Mouse (Mus musculus) kidney, adult 8-10 months (tissue): ENCODE results near the gene Gm11037.

Experiments used
- DNase-seq, 2 experiments: peaks; one replicate each; pipeline ENCODE4 v3.0.0; 2022

The Gm11037 gene

GRCm38 (mm10) chr2:131152166-131152730 is 19.0 kb downstream of the Gm11037 start:
- DNase-seq = no peak

DNA sequence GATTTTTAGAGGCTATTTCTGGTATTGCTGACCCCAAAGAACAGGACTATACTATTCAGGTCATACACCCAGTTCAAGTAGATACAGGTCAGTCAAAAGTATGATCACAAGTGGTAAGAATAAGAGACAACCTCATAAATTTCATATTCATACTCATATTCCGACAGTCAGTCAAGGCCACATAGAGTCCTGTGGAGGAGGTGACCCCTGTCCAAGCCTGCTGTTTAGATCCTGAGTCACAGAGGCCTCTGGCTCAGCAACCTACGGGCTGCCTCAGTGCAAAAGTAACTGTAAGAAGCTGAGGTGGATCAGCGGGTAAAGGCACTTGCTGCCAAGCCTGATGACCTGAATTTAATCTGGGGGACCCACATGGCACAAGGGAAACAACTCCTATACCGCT is 20.7 kb downstream of the Gm11037 start:
- no peak for DNase-seq

DNA sequence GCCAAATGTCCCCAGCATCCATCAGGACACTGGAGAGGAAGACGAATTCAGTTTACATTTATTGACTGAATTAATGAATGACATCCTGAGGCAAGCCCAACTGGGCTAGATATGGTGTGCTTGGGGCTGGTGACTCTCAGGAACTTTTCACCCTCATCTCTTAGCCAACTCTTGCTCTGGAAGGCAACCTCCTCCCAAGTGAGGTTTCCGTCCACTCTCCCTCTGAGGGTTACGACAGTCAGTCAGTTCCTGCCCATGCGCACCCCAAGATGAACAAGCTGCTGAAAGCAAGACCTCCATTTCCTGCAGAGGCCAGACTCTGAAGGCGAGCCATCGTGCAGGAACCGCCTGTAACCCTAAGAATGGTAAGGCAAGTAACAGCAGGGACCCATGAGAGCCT is 23.7 kb downstream of the Gm11037 start:
- DNase-seq = no peak

DNA sequence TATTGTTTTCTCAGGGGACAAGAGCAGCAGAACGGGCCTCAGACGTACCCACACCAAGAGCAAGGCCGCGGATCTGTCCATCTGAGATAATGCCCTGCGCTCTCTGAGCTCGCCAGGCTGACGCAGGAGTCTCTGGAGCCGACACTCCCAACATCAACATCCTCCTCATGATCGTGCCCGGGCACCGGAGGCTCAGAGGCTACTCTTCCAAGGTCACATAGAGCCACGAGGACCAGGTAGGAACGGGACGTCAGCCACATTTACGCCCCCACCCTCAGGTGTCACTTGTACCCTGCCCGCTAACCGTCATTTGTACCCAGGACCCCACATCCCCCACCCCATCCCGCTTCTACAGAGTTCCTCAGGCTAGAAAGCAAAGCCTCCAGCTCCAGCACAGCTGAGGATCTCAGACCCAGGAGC is 26.2 kb downstream of the Gm11037 start:
- no peak for DNase-seq

- peak; percentile 97 for DNase-seq
Observed at GRCm38 (mm10) chr2:131159938-131160581, 26.8 kb downstream of the Gm11037 start, which contains the start of gene 1700037H04Rik. TSS of gene 1700037H04Rik (minus strand) at chr2:131160081.

- peak; percentile 39 to 49 for DNase-seq
Observed at GRCm38 (mm10) chr2:131160671-131161111, 27.4 kb downstream of the Gm11037 start.

GRCm38 (mm10) chr2:131163924-131164323 is 30.6 kb downstream of the Gm11037 start:
- peak; percentile 83 to 89 for DNase-seq

- no peak for DNase-seq
Observed at GRCm38 (mm10) chr2:131166172-131166571, 32.9 kb downstream of the Gm11037 start.

GRCm38 (mm10) chr2:131167984-131168383 is 34.7 kb downstream of the Gm11037 start:
- no peak for DNase-seq

GRCm38 (mm10) chr2:131168914-131169313 is 35.6 kb downstream of the Gm11037 start:
- DNase-seq = no peak

DNA sequence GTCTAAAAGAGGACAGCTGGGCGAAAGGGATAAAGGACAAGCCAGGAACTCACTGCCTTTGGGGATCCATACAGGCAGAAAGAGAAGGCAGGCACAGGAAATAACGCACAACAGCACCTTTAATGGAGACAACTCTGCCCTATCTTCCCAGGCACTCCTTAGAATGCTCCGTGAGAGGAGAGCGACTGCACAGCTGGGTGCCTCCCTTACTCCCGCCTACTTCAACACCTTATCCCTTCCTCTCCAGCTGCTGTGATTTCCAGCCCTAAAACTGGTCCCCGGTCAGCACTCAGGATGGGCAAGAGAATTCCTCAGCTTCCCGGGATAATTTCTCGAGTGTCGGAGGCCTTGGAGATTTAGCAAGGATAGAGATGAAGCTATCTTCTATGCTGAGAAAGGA is 37.6 kb downstream of the Gm11037 start:
- DNase-seq = no peak

GRCm38 (mm10) chr2:131171401-131172104 is 38.3 kb downstream of the Gm11037 start:
- peak; percentile 57 to 79 for DNase-seq

- DNase-seq = no peak
Observed at GRCm38 (mm10) chr2:131172322-131172721, 39.0 kb downstream of the Gm11037 start.

GRCm38 (mm10) chr2:131174700-131175099 is 41.4 kb downstream of the Gm11037 start:
- DNase-seq = peak; percentile 69 to 76

DNA sequence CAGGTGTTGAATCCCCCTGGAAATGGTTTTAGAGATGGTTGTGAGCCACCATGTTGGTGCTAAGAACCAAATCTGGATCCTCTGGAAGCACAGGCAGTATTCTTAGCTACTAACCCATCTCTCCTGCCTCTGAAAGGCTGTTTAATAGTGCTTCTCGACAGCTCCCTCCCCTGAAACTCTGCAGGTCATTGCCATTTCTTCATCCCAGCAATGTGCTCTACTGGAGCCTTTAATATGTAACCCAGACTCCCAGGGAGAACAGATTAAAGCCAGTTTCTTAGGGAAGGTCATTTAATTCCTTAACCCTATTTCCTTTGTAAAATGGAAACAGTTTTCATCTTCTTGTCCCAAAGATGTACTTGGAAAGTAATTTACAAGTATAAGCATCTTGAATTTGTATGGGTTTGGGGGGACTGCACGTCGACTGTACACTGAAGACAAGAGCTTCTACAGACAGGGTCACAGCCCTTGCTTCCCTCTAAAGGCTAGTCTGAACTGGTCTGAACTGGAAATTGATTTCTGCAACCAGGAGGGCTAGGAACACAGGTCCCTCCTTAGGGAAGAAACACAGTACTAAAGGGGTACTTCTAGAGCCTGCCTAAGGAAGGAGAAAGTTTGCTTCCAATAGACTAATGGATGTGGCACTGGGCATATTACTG is 42.1 kb downstream of the Gm11037 start:
- DNase-seq = peak; percentile 40 to 55

DNA sequence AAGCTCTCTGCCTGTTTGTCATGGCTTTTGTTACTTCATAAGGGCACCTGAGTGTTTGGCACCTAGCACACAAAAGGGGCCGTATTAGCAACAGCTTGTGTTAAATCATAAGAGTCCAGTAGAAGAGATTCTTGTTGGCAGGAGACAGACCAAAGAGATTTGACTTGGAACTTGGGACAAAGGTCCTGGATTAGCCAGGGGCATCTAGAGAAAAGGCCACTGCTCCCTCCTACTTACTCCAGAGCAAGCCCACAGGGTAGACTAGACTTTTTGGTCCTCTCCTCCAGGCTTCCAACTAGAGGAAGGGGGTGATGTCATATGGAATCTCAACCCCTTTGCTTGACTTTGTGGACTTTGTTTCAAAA is 42.6 kb downstream of the Gm11037 start:
- peak; percentile 55 to 57 for DNase-seq

DNA sequence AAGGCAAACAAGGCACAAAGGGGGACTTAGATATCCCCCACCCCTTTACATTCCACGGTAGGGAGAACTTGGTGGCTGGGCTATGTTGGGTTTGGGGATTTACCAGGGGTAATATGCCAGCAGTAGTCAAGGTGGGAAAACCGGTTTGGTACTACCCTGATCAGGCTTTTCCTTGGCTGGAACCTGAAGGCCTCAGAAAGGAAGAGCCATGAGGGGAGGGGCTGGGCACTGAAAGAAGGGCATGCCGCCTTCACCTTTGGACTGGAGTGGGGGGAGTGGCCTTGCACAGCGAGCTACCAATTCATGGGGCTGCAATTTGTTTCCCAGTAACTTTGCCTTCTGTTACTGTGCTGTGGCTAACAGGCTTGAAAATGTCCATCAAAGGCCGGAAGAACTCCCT is 43.2 kb downstream of the Gm11037 start:
- peak; percentile 84 to 88 for DNase-seq

GRCm38 (mm10) chr2:131177932-131178331 is 44.6 kb downstream of the Gm11037 start:
- peak in 1 of 2 experiments; percentile 41 for DNase-seq

GRCm38 (mm10) chr2:131178828-131179245 is 45.5 kb downstream of the Gm11037 start:
- DNase-seq = peak in 1 of 2 experiments; percentile 41

- peak; percentile 55 to 60 for DNase-seq
Observed at GRCm38 (mm10) chr2:131179246-131179886, 46.1 kb downstream of the Gm11037 start.

- peak; percentile 82 to 88 for DNase-seq
Observed at GRCm38 (mm10) chr2:131179990-131180587, 46.8 kb downstream of the Gm11037 start, which contains the start of gene Cenpb. TSS of gene Cenpb (minus strand) at chr2:131180067.
